7 mouse cellular contexts compared by ENCODE assay signal in genomic region chr2:53190684-53191511, GRCm38 (mm10). TPM values are rescaled to one million over a fixed set of nuclear protein-coding genes. Genes with fewer than 3 reads are reported as not detected.
DNase-seq lines count a peak whose midpoint lies in the region; ATAC-seq lines count a peak whose summit lies in the region.

Prpf40a (minus strand) TSS chr2:53191284.

- peak; percentile 99 for DNase-seq in adrenal gland, adult 8-10 months
- DNase-seq in embryo, embryonic 9.5 days (ENCODE audit: extremely low spot score), result peak; percentile 99
- DNase-seq in gastrocnemius, postnatal 4 days (ENCODE audit: low spot score in 2 of 2), result peak; percentile 100
- DNase-seq in left cerebral cortex, postnatal 36 days (ENCODE audit: low spot score in 2 of 2), result peak; percentile 99 to 100
- peak; percentile 100 for DNase-seq in midbrain, embryonic 11.5 days (ENCODE audit: low spot score, missing footprints)
- peak; percentile 99 for DNase-seq in skeletal muscle tissue, adult 2 months (ENCODE audit: low read depth, low spot score)

- ATAC-seq in intestine, embryonic 16.5 days, result peak; percentile 97
- peak; percentile 96 for ATAC-seq in midbrain, embryonic 11.5 days (ENCODE audit: low FRiP score)

- peaks cover 5% of the 10 kb centered on the region; the same call in 1 of the 2 replicates for H3K36me3 ChIP-seq in intestine, embryonic 16.5 days (ENCODE audit: control insufficient read depth, insufficient read depth, low read length)
- peaks cover 6% of the 10 kb centered on the region; the same call in 1 of the 2 replicates for H3K36me3 ChIP-seq in midbrain, embryonic 11.5 days (ENCODE audit: control insufficient read depth, insufficient read depth, low read length)

- peak within 1 kb of the TSS; percentile 99 for H3K27ac ChIP-seq in intestine, embryonic 16.5 days (ENCODE audit: low read length)
- H3K27ac ChIP-seq in midbrain, embryonic 11.5 days (ENCODE audit: low read depth, low read length), result peak within 1 kb of the TSS; percentile 95

- H3K9me3 ChIP-seq in intestine, embryonic 16.5 days (ENCODE audit: control insufficient read depth, low read length), result no peaks in the 10 kb centered on the region
- H3K9me3 ChIP-seq in midbrain, embryonic 11.5 days (ENCODE audit: control insufficient read depth, low read length), result no peaks in the 10 kb centered on the region

- peak within 1 kb of the TSS; percentile 92 for H3K4me3 ChIP-seq in intestine, embryonic 16.5 days (ENCODE audit: low read length)
- H3K4me3 ChIP-seq in midbrain, embryonic 11.5 days (ENCODE audit: low read depth, low read length), result peak within 1 kb of the TSS; percentile 74

- intact Hi-C loops in left cerebral cortex, postnatal 36 days (cut with DNase I), result loop anchor here (10.0 kb wide), 1 partner anchor 446 kb away; the partner anchor contains the start of gene Stam2

- peak within 1 kb of the TSS; percentile 94 for H3K9ac ChIP-seq in intestine, embryonic 16.5 days (ENCODE audit: low read depth, low read length)
- H3K9ac ChIP-seq in midbrain, embryonic 11.5 days (ENCODE audit: low read length), result peak within 1 kb of the TSS; percentile 95

- under 1% methylated on average over 53 of the region's 53 CpGs for WGBS in intestine, embryonic 16.5 days
- 0% methylated on average over 48 of the region's 53 CpGs for WGBS in midbrain, embryonic 11.5 days

- peaks cover 7% of the 10 kb centered on the region for H3K4me1 ChIP-seq in intestine, embryonic 16.5 days (ENCODE audit: control insufficient read depth, insufficient read depth, low read length)
- H3K4me1 ChIP-seq in midbrain, embryonic 11.5 days (ENCODE audit: control insufficient read depth, insufficient read depth, low read length), result peaks cover 14% of the 10 kb centered on the region

- H3K4me2 ChIP-seq in intestine, embryonic 16.5 days (ENCODE audit: low read depth, low read length), result peak within 1 kb of the TSS; percentile 60
- peak within 1 kb of the TSS; percentile 58 for H3K4me2 ChIP-seq in midbrain, embryonic 11.5 days

- H3K27me3 ChIP-seq in intestine, embryonic 16.5 days (replicated peaks; ENCODE audit: control insufficient read depth, insufficient read depth, low read length), result no peaks in the 10 kb centered on the region
- no peaks in the 10 kb centered on the region for H3K27me3 ChIP-seq in midbrain, embryonic 11.5 days (ENCODE audit: control insufficient read depth, insufficient read depth, low read length)

RNA-seq across cellular contexts. Expression of gene Prpf40a, which starts in this region (rescaled TPM):
- 10 to 100 TPM; 76.1 to 81.2 (median 76.7) TPM for total RNA-seq in adrenal gland, adult 8-10 months (2022)
- total RNA-seq in gastrocnemius, postnatal 4 days (2021), result 10 to 100 TPM; 58.1 to 73.1 TPM
- 120 and 126 TPM in 2 replicates for polyA plus RNA-seq in intestine, embryonic 16.5 days (2015; fragmentation: Nextera tagmentation; extraction: Ambion mirVana)
- 10 to 100 TPM; 34.6 to 40.9 TPM for total RNA-seq in left cerebral cortex, postnatal 36 days (2021)
- 190 and 194 TPM in 2 replicates for polyA plus RNA-seq in midbrain, embryonic 11.5 days (2014; fragmentation: Nextera tagmentation; extraction: Ambion mirVana)

Comparison
In these comparisons a context has a peak if more than half of its experiments do, and no peak if none do; other contexts are left out.
1. Peak in every context shown above with its lines: DNase-seq, ATAC-seq, H3K4me3 ChIP-seq and H3K27ac ChIP-seq.